Mouse (Mus musculus) ES-E14 (cell line): ENCODE measurements around the gene Vipr2.

Experiments used
- MAFK ChIP-seq: IDR thresholded peaks from 2 replicates; pipeline ENCODE4 v1.6.1; 2014; ENCODE audit warnings: mild to moderate bottlenecking, low read depth, low read length, inconsistent platforms; ENCODE audit not compliant: insufficient read depth
- ZNF384 ChIP-seq: IDR thresholded peaks from 2 replicates; pipeline ENCODE4 v1.6.1; 2012; ENCODE audit warnings: low read depth, low read length, inconsistent platforms

DNA sequence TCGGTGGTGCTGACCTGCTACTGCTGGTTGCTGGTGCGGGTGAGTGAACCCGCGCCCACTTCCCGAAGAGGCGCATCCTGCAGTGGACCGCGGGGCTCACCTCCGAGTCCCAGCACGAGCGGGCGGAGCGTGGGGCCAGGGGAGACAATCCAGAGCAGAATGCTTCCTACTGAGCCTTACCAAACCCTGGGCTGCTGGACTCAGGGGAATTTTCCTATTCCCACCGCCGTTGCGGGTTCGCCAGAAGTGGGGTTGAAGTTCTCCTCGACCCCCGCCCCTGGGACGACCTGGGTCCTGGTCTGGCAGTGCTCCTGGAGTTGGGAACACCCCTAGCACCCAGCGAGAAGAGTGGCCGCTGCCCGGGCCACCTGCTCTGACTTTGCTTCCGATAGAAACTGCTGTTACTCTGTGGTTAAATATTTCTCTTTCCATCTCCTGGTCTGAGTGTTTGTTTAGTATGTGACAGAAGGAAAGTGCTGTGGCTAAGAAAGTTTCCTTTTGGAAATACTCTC lies 385 bp downstream of the Vipr2 start:
- no peak for TF ChIP-seq ZNF384
- no peak for TF ChIP-seq MAFK
